Mouse (Mus musculus): ENCODE results near the gene Ucn2. TPM values are rescaled to one million over a fixed set of nuclear protein-coding genes. Genes with fewer than 3 reads are reported as not detected.

The Ucn2 gene
- polyA plus RNA-seq, 1 experiment, result 0.56 TPM

- H3K4me3 ChIP-seq (ENCODE audit: insufficient read depth, poor library complexity, severe bottlenecking), result no peak overlapping the region
- no peaks in the 10 kb centered on the region for H3K79me2 ChIP-seq (ENCODE audit: control insufficient read depth, insufficient read depth)
- TF ChIP-seq MAX (IDR thresholded peaks at IDR 0.05), result no peak
- peaks cover 14% of the 10 kb centered on the region for H3K36me3 ChIP-seq (ENCODE audit: control insufficient read depth, insufficient read depth)
- no peak overlapping the region for H3ac ChIP-seq (ENCODE audit: control insufficient read depth, insufficient read length, low read depth)
- no peaks in the 10 kb centered on the region for H3K27me3 ChIP-seq (ENCODE audit: control insufficient read depth, insufficient read depth, insufficient read length)
- no peaks in the 10 kb centered on the region for H3K79me3 ChIP-seq (ENCODE audit: low read depth)
These were observed 24.5 kb downstream of the Ucn2 start for GRCm38 (mm10) chr9:109010316-109010690.

GRCm38 (mm10) chr9:109015397-109015796, 29.6 kb downstream of the Ucn2 start:
- Histone ChIP-seq H3K36me3 (ENCODE audit: control insufficient read depth, insufficient read depth) (peaks cover 8% of the 10 kb centered on the region), H3K79me3 (ENCODE audit: low read depth) (no peaks in the 10 kb centered on the region), H3K4me3 (ENCODE audit: insufficient read depth, poor library complexity, severe bottlenecking) (no peak overlapping the region), H3ac (ENCODE audit: control insufficient read depth, insufficient read length, low read depth) (no peak overlapping the region), H3K27me3 (ENCODE audit: control insufficient read depth, insufficient read depth, insufficient read length) (no peaks in the 10 kb centered on the region), H3K79me2 (ENCODE audit: control insufficient read depth, insufficient read depth) (no peaks in the 10 kb centered on the region)
- no peak for TF ChIP-seq MYOG (IDR thresholded peaks at IDR 0.05; ENCODE audit: control insufficient read depth, extremely low read depth, insufficient read length)

- Histone ChIP-seq H3K79me3 (ENCODE audit: low read depth) (no peaks in the 10 kb centered on the region), H3ac (ENCODE audit: control insufficient read depth, insufficient read length, low read depth) (no peak overlapping the region), H3K36me3 (ENCODE audit: control insufficient read depth, insufficient read depth) (peaks cover 6% of the 10 kb centered on the region), H3K79me2 (ENCODE audit: control insufficient read depth, insufficient read depth) (no peaks in the 10 kb centered on the region), H3K27me3 (ENCODE audit: control insufficient read depth, insufficient read depth, insufficient read length) (no peaks in the 10 kb centered on the region), H3K4me3 (ENCODE audit: insufficient read depth, poor library complexity, severe bottlenecking) (no peak overlapping the region)
- TF ChIP-seq MYOG (IDR thresholded peaks at IDR 0.05; ENCODE audit: control insufficient read depth, extremely low read depth, insufficient read length) (no peak), CEBPB (IDR thresholded peaks at IDR 0.05; ENCODE audit: low read depth) (no peak), MYOD1 (IDR thresholded peaks at IDR 0.05; ENCODE audit: control insufficient read depth, insufficient read length, low read depth) (no peak), MAX (IDR thresholded peaks at IDR 0.05) (no peak), FOSL1 (IDR thresholded peaks at IDR 0.05; ENCODE audit: insufficient read depth, low read length, poor library complexity, severe bottlenecking) (no peak), USF1 (IDR thresholded peaks at IDR 0.05; ENCODE audit: low read depth) (no peak), CTCF (IDR thresholded peaks at IDR 0.05; ENCODE audit: control insufficient read depth, insufficient read depth, insufficient read length) (no peak)
These were observed 31.3 kb downstream of the Ucn2 start for GRCm38 (mm10) chr9:109016973-109017604.

GRCm38 (mm10) chr9:109021428-109021827, 35.6 kb downstream of the Ucn2 start:
- Histone ChIP-seq H3K36me3 (ENCODE audit: control insufficient read depth, insufficient read depth) (no peaks in the 10 kb centered on the region), H3K79me3 (ENCODE audit: low read depth) (no peaks in the 10 kb centered on the region), H3K4me3 (ENCODE audit: insufficient read depth, poor library complexity, severe bottlenecking) (no peak overlapping the region), H3K79me2 (ENCODE audit: control insufficient read depth, insufficient read depth) (no peaks in the 10 kb centered on the region), H3K27me3 (ENCODE audit: control insufficient read depth, insufficient read depth, insufficient read length) (no peaks in the 10 kb centered on the region), H3ac (ENCODE audit: control insufficient read depth, insufficient read length, low read depth) (no peak overlapping the region)
- TF ChIP-seq MAX (IDR thresholded peaks at IDR 0.05) (no peak), CTCF (IDR thresholded peaks at IDR 0.05; ENCODE audit: control insufficient read depth, insufficient read depth, insufficient read length) (no peak), CEBPB (IDR thresholded peaks at IDR 0.05; ENCODE audit: low read depth) (no peak), MYOG (IDR thresholded peaks at IDR 0.05; ENCODE audit: control insufficient read depth, extremely low read depth, insufficient read length) (no peak), FOSL1 (IDR thresholded peaks at IDR 0.05; ENCODE audit: insufficient read depth, low read length, poor library complexity, severe bottlenecking) (no peak), USF1 (IDR thresholded peaks at IDR 0.05; ENCODE audit: low read depth) (no peak), MYOD1 (IDR thresholded peaks at IDR 0.05; ENCODE audit: control insufficient read depth, insufficient read length, low read depth) (no peak)

- TF ChIP-seq CEBPB (IDR thresholded peaks at IDR 0.05; ENCODE audit: low read depth) (no peak), FOSL1 (IDR thresholded peaks at IDR 0.05; ENCODE audit: insufficient read depth, low read length, poor library complexity, severe bottlenecking) (no peak), MYOD1 (IDR thresholded peaks at IDR 0.05; ENCODE audit: control insufficient read depth, insufficient read length, low read depth) (no peak), CTCF (IDR thresholded peaks at IDR 0.05; ENCODE audit: control insufficient read depth, insufficient read depth, insufficient read length) (no peak), MYOG (IDR thresholded peaks at IDR 0.05; ENCODE audit: control insufficient read depth, extremely low read depth, insufficient read length) (no peak), USF1 (IDR thresholded peaks at IDR 0.05; ENCODE audit: low read depth) (no peak), MAX (IDR thresholded peaks at IDR 0.05) (no peak)
- H3K4me3 ChIP-seq (ENCODE audit: insufficient read depth, poor library complexity, severe bottlenecking), result no peak overlapping the region
- no peaks in the 10 kb centered on the region for H3K79me2 ChIP-seq (ENCODE audit: control insufficient read depth, insufficient read depth)
- no peaks in the 10 kb centered on the region for H3K36me3 ChIP-seq (ENCODE audit: control insufficient read depth, insufficient read depth)
- no peaks in the 10 kb centered on the region for H3K27me3 ChIP-seq (ENCODE audit: control insufficient read depth, insufficient read depth, insufficient read length)
- no peaks in the 10 kb centered on the region for H3K79me3 ChIP-seq (ENCODE audit: low read depth)
- H3ac ChIP-seq (ENCODE audit: control insufficient read depth, insufficient read length, low read depth), result no peak overlapping the region
These were observed 37.3 kb downstream of the Ucn2 start for GRCm38 (mm10) chr9:109022866-109023685.

GRCm38 (mm10) chr9:109027521-109027920, 41.7 kb downstream of the Ucn2 start:
- Histone ChIP-seq H3K36me3 (ENCODE audit: control insufficient read depth, insufficient read depth) (peaks cover 5% of the 10 kb centered on the region), H3K79me2 (ENCODE audit: control insufficient read depth, insufficient read depth) (no peaks in the 10 kb centered on the region)

More at GRCm38 (mm10) chr9:109027521-109027920, 41.7 kb downstream of the Ucn2 start:
- TF ChIP-seq MAX (IDR thresholded peaks at IDR 0.05) (no peak), CTCF (IDR thresholded peaks at IDR 0.05; ENCODE audit: control insufficient read depth, insufficient read depth, insufficient read length) (no peak), USF1 (IDR thresholded peaks at IDR 0.05; ENCODE audit: low read depth) (no peak), CEBPB (IDR thresholded peaks at IDR 0.05; ENCODE audit: low read depth) (no peak), MYOD1 (IDR thresholded peaks at IDR 0.05; ENCODE audit: control insufficient read depth, insufficient read length, low read depth) (no peak), MYOG (IDR thresholded peaks at IDR 0.05; ENCODE audit: control insufficient read depth, extremely low read depth, insufficient read length) (no peak), FOSL1 (IDR thresholded peaks at IDR 0.05; ENCODE audit: insufficient read depth, low read length, poor library complexity, severe bottlenecking) (no peak)
- Histone ChIP-seq H3K79me3 (ENCODE audit: low read depth) (no peaks in the 10 kb centered on the region), H3K27me3 (ENCODE audit: control insufficient read depth, insufficient read depth, insufficient read length) (no peaks in the 10 kb centered on the region), H3ac (ENCODE audit: control insufficient read depth, insufficient read length, low read depth) (no peak overlapping the region), H3K4me3 (ENCODE audit: insufficient read depth, poor library complexity, severe bottlenecking) (no peak overlapping the region)
